Mouse (Mus musculus) T-helper 2 cell (primary cell): Measurements from ENCODE around the gene Kremen1.

Source experiments
- in situ Hi-C: fragments of 300-600 bp; cut with MboI, MseI; formaldehyde crosslinking; loops from one replicate; pipeline ENCODE4 v1.15.1; 2025; ENCODE audit warnings: high pct_unique_total_duplicates

Kremen1 gene

GRCm38 (mm10) chr11:5261508-5262392, at the start of gene Kremen1:
Gene Kremen1, minus strand, starts transcription at chr11:5261558.
- in situ Hi-C loops: no loop called here

- in situ Hi-C loops: no loop called here
Observed at GRCm38 (mm10) chr11:5307024-5307905, 45.9 kb upstream of the Kremen1 start.

GRCm38 (mm10) chr11:5306017-5306416, 44.7 kb upstream of the Kremen1 start:
- in situ Hi-C loops: no loop called here

GRCm38 (mm10) chr11:5304526-5304925, 43.2 kb upstream of the Kremen1 start:
- in situ Hi-C loops: no loop called here

GRCm38 (mm10) chr11:5298007-5298372, 36.6 kb upstream of the Kremen1 start:
- in situ Hi-C loops: no loop called here

- in situ Hi-C loops: no loop called here
Observed at GRCm38 (mm10) chr11:5297148-5298006, 36.0 kb upstream of the Kremen1 start.

GRCm38 (mm10) chr11:5296576-5297115, 35.3 kb upstream of the Kremen1 start:
- in situ Hi-C loops: no loop called here

- in situ Hi-C loops: loop anchor here (5.0 kb wide), 1 partner anchor 177 kb away; no protein-coding TSS in a partner anchor
Observed at GRCm38 (mm10) chr11:5294805-5295204, 33.4 kb upstream of the Kremen1 start.

GRCm38 (mm10) chr11:5290691-5291090, 29.3 kb upstream of the Kremen1 start:
- in situ Hi-C loops: loop anchor here (5.0 kb wide), 1 partner anchor 182 kb away; no protein-coding TSS in a partner anchor

- in situ Hi-C loops: loop anchor here (5.0 kb wide), 1 partner anchor 182 kb away; no protein-coding TSS in a partner anchor
Observed at GRCm38 (mm10) chr11:5289826-5290580, 28.6 kb upstream of the Kremen1 start.

- in situ Hi-C loops: no loop called here
Observed at GRCm38 (mm10) chr11:5283987-5284386, 22.6 kb upstream of the Kremen1 start.

GRCm38 (mm10) chr11:5280932-5281331, 19.6 kb upstream of the Kremen1 start:
- in situ Hi-C loops: no loop called here

GRCm38 (mm10) chr11:5278463-5278862, 17.1 kb upstream of the Kremen1 start:
- in situ Hi-C loops: no loop called here

- in situ Hi-C loops: no loop called here
Observed at GRCm38 (mm10) chr11:5277307-5277971, 16.1 kb upstream of the Kremen1 start.

GRCm38 (mm10) chr11:5275216-5275615, 13.9 kb upstream of the Kremen1 start:
- in situ Hi-C loops: no loop called here

GRCm38 (mm10) chr11:5272536-5273234, 11.3 kb upstream of the Kremen1 start:
- in situ Hi-C loops: no loop called here

GRCm38 (mm10) chr11:5272066-5272360, 10.7 kb upstream of the Kremen1 start:
- in situ Hi-C loops: no loop called here

- in situ Hi-C loops: no loop called here
Observed at GRCm38 (mm10) chr11:5271274-5272065, 10.1 kb upstream of the Kremen1 start.
